Mouse (Mus musculus) liver, embryonic 14.5 days (tissue): ENCODE measurements at regions not wholly inside any gene's neighbourhood (a gene's known extent, or its start where the extent isn't known, plus 50 kb on each side); places are given as distances from the start of the nearest gene placed in this dataset.
"Not testable (repeated sequence)": the region's sequence is repeated elsewhere in the genome, so short reads cannot be mapped to it uniquely, and the experiment has no call there.

Source experiments
- ATAC-seq: fragments of 200-750 bp; cut with Nextera tagmentation; 2 replicates; pipeline ENCODE4 v1.8.0; 2017; ENCODE audit warnings: moderate number of reproducible peaks, mild to moderate bottlenecking, moderate library complexity; ENCODE audit not compliant: insufficient read depth
- DNase-seq, 3 experiments: peaks; one replicate each; pipeline ENCODE4 v3.0.0-alpha.2; 2012 to 2013; ENCODE audit warnings: low read depth in 3 of 3, low spot score in 3 of 3
- H3K27ac ChIP-seq: fragments of 300-500 bp; sonication (generic); 2 replicates; pipeline ENCODE4 v1.5.1; 2014; ENCODE audit warnings: moderate library complexity, mild to moderate bottlenecking, control low read depth, inconsistent platforms
- H3K27me3 ChIP-seq: fragments of 300-500 bp; sonication (generic); 2 replicates; pipeline ENCODE4 v1.6.1; 2014; ENCODE audit warnings: mild to moderate bottlenecking, low read length, moderate library complexity; ENCODE audit not compliant: control insufficient read depth, insufficient read depth
- H3K36me3 ChIP-seq: fragments of 300-500 bp; sonication (generic); replicated peaks from 2 replicates; pipeline ENCODE4 v1.6.1; 2014; ENCODE audit warnings: low read depth; ENCODE audit not compliant: control insufficient read depth, insufficient read depth
- H3K4me1 ChIP-seq, 2 experiments: fragments of 200-500 bp in 1 of 2; fragments of 300-500 bp in 1 of 2; sonication (generic) in 1 of 2; replicated peaks; 2 replicates each; pipeline ENCODE4 v1.6.1; 2012 to 2014; ENCODE audit warnings: antibody characterized with exemption in 1 of 2, inconsistent platforms in 1 of 2, low read length in 1 of 2; ENCODE audit not compliant: control insufficient read depth in 2 of 2, insufficient read depth in 2 of 2
- H3K4me2 ChIP-seq: fragments of 300-500 bp; sonication (generic); 2 replicates; pipeline ENCODE4 v1.6.1; 2014; ENCODE audit warnings: low read depth, mild to moderate bottlenecking, control low read depth, moderate library complexity
- H3K4me3 ChIP-seq, 2 experiments: fragments of 200-500 bp in 1 of 2; fragments of 300-500 bp in 1 of 2; sonication (generic) in 1 of 2; 2 replicates each; pipeline ENCODE4 v1.5.1; 2012 to 2014; ENCODE audit warnings: low read depth in 2 of 2, low read length in 2 of 2, mild to moderate bottlenecking in 2 of 2, control low read depth in 1 of 2, inconsistent platforms in 1 of 2, moderate library complexity in 1 of 2; ENCODE audit not compliant: insufficient read depth in 1 of 2
- H3K9ac ChIP-seq: fragments of 300-500 bp; sonication (generic); replicated peaks from 2 replicates; pipeline ENCODE4 v1.6.1; 2014; ENCODE audit warnings: mild to moderate bottlenecking, control low read depth, moderate library complexity
- H3K9me3 ChIP-seq: fragments of 300-500 bp; sonication (generic); 2 replicates; pipeline ENCODE4 v1.6.1; 2016; ENCODE audit warnings: low read length, mixed read lengths; ENCODE audit not compliant: control insufficient read depth
- CTCF ChIP-seq: IDR thresholded peaks from 2 replicates; pipeline ENCODE4 v1.5.1; 2016; ENCODE audit warnings: antibody characterized with exemption, low read depth, control low read depth
- EP300 ChIP-seq: IDR thresholded peaks from 2 replicates; pipeline ENCODE4 v1.6.1; 2016; ENCODE audit warnings: antibody characterized with exemption, low read depth
- WGBS: fragments of 180-500 bp; shearing (Covaris S2); extraction: QIAGEN DNeasy Blood & Tissue Kit; methylation state at CpG from one replicate; pipeline ENCODE4 v1.1.7; 2014; ENCODE audit not compliant: insufficient replicate concordance; 5-methylcytosine and 5-hydroxymethylcytosine counted together

DNA sequence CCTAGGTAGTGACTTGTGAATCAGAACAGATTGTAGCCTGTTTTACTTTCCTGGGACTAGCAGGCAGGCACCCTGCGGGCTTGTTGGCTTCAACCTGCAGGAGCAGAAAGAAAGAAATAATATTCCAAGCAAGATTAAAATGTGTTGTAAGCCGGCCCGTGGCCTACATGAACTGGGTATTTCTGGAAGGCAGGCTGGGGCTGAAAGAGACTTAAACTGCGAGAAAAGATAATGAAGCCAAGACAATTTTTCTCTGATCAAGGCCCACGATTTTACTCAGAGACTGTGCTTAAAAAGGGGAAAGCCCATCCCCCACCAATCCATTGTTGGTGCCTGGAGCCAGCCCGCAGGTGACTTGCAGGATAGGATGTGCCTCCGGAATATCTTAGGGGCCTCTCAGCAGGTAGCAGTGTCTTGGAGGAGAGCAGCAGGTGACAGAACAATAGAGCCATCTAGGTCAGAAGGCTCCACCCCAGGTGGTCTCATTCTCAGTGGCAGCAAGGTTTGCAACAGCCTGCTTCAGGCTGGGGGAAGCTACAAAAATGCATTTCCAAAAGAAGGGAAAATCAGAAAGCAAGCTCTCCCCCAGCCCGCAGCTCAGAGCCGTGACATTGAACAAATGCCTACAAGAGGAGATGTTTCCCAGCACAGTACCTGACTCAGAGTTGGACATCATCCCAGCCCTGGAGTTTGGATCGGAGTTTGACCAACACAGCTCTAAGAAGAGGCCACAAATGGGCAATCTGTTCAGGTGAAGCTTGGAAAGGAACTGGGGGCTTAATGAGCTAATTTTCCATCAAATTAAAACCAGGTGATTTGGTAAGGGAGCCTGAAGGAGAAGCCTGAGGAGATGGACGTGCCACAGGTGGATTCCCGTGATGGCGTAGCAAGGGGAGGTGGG lies 121.4 kb upstream of the Slc1a3 start:
- no peak for ATAC-seq
- DNase-seq = no peak
- Histone ChIP-seq H3K27me3 (no peaks in the 10 kb centered on the region), H3K36me3 (no peaks in the 10 kb centered on the region), H3K27ac (no peak overlapping the region), H3K9me3 (no peaks in the 10 kb centered on the region), H3K4me2 (no peak overlapping the region), H3K4me1 (no peaks in the 10 kb centered on the region), H3K9ac (no peak overlapping the region), H3K4me3 (no peak overlapping the region)
- WGBS = 52% methylated on average over 13 of the region's 13 CpGs
- TF ChIP-seq EP300 = no peak
- TF ChIP-seq CTCF = no peak

DNA sequence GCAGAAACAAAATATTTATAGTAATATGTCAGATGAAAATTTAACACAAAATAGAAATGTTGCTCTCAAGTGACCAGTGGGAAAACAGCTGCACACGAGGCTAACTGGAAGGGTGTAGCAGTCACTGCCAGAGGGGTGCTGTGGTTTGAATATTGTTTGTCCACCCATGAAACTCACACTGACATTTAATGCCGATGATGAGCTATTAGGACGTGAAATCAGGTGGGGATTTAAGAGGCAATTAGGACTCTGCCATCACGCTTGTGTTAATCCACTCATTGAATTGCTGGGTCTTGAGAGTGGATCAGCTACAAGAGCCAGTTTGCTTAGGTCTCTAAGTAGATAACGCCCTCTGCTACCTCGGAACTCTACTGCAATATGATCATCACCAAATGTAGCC lies 114.3 kb upstream of the Slc1a3 start:
- ATAC-seq (no peak), DNase-seq (no peak)
- TF ChIP-seq CTCF = no peak
- no peak for TF ChIP-seq EP300
- Histone ChIP-seq H3K4me1 (no peaks in the 10 kb centered on the region), H3K27me3 (no peaks in the 10 kb centered on the region), H3K4me2 (no peak overlapping the region), H3K27ac (no peak overlapping the region), H3K4me3 (no peak overlapping the region), H3K9me3 (no peaks in the 10 kb centered on the region), H3K9ac (no peak overlapping the region), H3K36me3 (no peaks in the 10 kb centered on the region)
- 61% methylated on average over 6 of the region's 6 CpGs for WGBS

DNA sequence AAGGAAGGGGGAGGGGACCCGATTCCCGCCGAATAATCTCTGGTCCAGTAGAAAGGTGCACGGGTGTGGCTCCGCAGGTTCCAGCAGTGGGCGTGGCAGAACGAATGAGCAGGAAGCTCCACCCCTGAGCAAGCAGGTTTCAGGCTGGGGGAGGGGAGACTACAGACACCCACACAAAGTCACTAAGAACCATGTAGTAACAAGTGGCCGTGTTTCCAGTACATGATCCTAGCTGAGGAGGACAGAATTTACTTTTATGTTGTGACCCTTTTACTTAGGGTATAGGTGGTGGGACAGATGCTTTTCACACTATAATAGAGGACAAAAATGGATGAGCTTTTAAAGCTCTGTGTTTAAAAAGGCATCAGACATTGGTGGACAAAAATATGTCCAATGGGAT lies 112.2 kb upstream of the Slc1a3 start:
- not testable (repeated sequence) for H3K4me2 ChIP-seq, H3K9ac ChIP-seq, H3K27me3 ChIP-seq, DNase-seq, H3K4me1 ChIP-seq, H3K9me3 ChIP-seq, H3K27ac ChIP-seq, H3K36me3 ChIP-seq, ATAC-seq, H3K4me3 ChIP-seq
- WGBS = 65% methylated on average over 2 of the region's 8 CpGs

DNA sequence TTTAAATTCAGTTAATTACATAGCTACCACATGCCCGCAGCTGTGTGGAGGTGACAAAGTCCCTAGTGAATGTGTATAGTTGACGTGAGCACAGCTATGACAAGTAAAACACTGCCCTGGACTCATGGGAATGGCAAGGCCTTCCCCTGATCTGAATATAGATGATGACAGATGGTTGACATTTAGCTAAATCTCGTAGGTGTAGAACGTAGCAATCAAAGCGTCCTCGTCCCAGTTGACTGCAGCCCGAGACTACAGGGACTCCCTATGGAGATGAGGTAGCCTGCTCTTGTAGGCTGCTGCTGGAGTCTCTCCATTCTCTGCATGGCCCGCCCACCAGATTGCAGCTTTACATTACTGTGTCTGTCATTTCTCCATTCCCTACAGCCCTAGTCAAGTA lies 107.0 kb upstream of the Slc1a3 start:
- no peak for DNase-seq
- Histone ChIP-seq H3K27ac (no peak overlapping the region), H3K4me2 (no peak overlapping the region), H3K36me3 (no peaks in the 10 kb centered on the region), H3K27me3 (no peaks in the 10 kb centered on the region), H3K9ac (no peak overlapping the region), H3K9me3 (no peaks in the 10 kb centered on the region), H3K4me1 (no peaks in the 10 kb centered on the region), H3K4me3 (no peak overlapping the region)
- TF ChIP-seq CTCF = no peak
- TF ChIP-seq EP300 = no peak
- 66% methylated on average over 8 of the region's 8 CpGs for WGBS
- no peak for ATAC-seq

DNA sequence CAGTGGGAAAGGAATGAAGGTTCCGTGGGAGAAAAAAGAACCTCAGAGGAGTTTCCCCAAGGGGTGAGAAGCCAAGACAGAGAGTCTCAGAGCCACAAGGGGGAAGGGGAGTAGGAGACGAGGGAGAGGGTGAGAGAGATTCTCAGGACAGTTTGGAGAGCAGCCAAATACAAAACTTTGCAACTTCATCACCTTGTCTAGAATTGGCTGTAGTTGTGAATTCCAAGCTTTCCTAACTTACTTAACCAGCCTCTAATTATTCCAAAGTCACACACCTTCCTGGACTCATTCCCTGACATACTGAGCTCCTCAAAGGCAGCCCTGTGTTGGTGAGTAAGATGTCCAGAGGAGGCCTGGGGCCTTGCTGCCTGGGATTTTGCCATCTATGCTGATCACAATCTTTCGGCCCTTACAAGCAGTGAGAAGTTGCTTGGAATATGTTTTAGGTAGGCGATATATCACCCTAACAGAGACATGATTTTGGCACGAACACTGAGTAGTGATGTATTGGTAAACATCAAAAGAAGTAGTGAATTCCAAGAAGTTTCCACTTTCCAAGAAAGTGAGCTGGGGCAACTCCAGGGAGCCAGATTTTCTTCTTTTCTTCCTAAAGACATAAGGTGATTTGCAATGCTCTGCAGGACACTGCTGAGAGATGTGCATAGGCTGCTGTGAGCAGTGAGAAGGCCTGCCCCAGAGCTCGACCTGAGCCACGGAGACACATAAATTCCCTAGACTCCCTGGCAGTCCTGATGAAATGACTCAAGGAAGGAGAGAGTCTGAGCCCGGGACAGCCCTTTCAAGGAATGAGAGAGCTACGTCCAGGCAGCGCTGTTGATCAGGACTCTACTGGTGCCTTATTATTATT lies 106.2 kb upstream of the Slc1a3 start:
- DNase-seq = no peak
- ATAC-seq = no peak
- H3K27ac ChIP-seq = no peak overlapping the region

More for the DNA sequence above, 106.2 kb upstream of the Slc1a3 start:
- H3K36me3 ChIP-seq = no peaks in the 10 kb centered on the region
- H3K4me3 ChIP-seq = no peak overlapping the region
- no peaks in the 10 kb centered on the region for H3K4me1 ChIP-seq
- H3K9ac ChIP-seq = no peak overlapping the region
- WGBS = 60% methylated on average over 10 of the region's 10 CpGs
- no peak overlapping the region for H3K4me2 ChIP-seq
- H3K27me3 ChIP-seq = no peaks in the 10 kb centered on the region
- TF ChIP-seq CTCF (no peak), EP300 (no peak)
- no peaks in the 10 kb centered on the region for H3K9me3 ChIP-seq
